Comparison of ENCODE assay signal across 8 mouse cellular contexts in genomic region chr3:87809322-87809962, GRCm38 (mm10). TPM values are rescaled to one million over a fixed set of nuclear protein-coding genes. Genes with fewer than 3 reads are reported as not detected.
A peak's percentile ranks its signal among the peaks of the same experiment; 100 is the strongest.
DNase-seq lines count a peak whose midpoint lies in the region; ATAC-seq and TF ChIP-seq lines count a peak whose summit lies in the region.

No protein-coding gene starts in this region.

- peak; percentile 63 for ATAC-seq in hindbrain, postnatal 0 days
- peak; percentile 47; the same call in 1 of the 2 replicates for ATAC-seq in liver, postnatal 0 days
- ATAC-seq in cerebellum, adult (ENCODE audit: insufficient number of reproducible peaks, low FRiP score, low TSS enrichment): no peak

- TF ChIP-seq CTCF in hindbrain, postnatal 0 days (IDR thresholded peaks at IDR 0.05; ENCODE audit: low read depth): no peak
- no peak for TF ChIP-seq CTCF in liver, postnatal 0 days (IDR thresholded peaks at IDR 0.05; ENCODE audit: low read depth)

- WGBS in hindbrain, postnatal 0 days: 5% methylated on average over 28 of the region's 28 CpGs
- WGBS in liver, postnatal 0 days (ENCODE audit: insufficient replicate concordance): 7% methylated on average over 28 of the region's 28 CpGs

- peak; percentile 17 for DNase-seq in adrenal gland, adult 2 months
- no peak for DNase-seq in adrenal gland, adult 18-20 months (ENCODE audit: low spot score in 2 of 2)
- DNase-seq in ZHBTc4 (ENCODE audit: low read depth, low spot score): peak; percentile 65
- no peak for DNase-seq in hindbrain, postnatal 0 days (ENCODE audit: low spot score)
- DNase-seq in liver, postnatal 0 days: no peak
- no peak for DNase-seq in c-Kit-positive CD71-positive TER-119-positive erythroid progenitor cells, embryonic 14.5 days (ENCODE audit: low spot score)
- no peak for DNase-seq in urinary bladder, postnatal 36 days (ENCODE audit: low spot score in 2 of 2)

- H3K9ac ChIP-seq in hindbrain, postnatal 0 days (replicated peaks; ENCODE audit: low read length): peak overlapping the region; percentile 21; the same call in 1 of the 2 replicates
- H3K9ac ChIP-seq in liver, postnatal 0 days (replicated peaks): no peak overlapping the region

- no peaks in the 10 kb centered on the region for H3K36me3 ChIP-seq in hindbrain, postnatal 0 days (ENCODE audit: insufficient read depth, low read length)
- no peaks in the 10 kb centered on the region for H3K36me3 ChIP-seq in liver, postnatal 0 days (replicated peaks; ENCODE audit: insufficient read depth, low read length)

- H3K4me3 ChIP-seq in hindbrain, postnatal 0 days (ENCODE audit: low read length): peak overlapping the region; percentile 21
- no peak overlapping the region for H3K4me3 ChIP-seq in liver, postnatal 0 days (ENCODE audit: low read depth, low read length)

- peaks cover 29% of the 10 kb centered on the region for H3K27me3 ChIP-seq in hindbrain, postnatal 0 days (ENCODE audit: insufficient read depth, low read length)
- H3K27me3 ChIP-seq in liver, postnatal 0 days (ENCODE audit: insufficient read depth, low read length): peaks cover 57% of the 10 kb centered on the region

- H3K4me2 ChIP-seq in hindbrain, postnatal 0 days (ENCODE audit: low read depth, low read length): peak overlapping the region; percentile 48
- H3K4me2 ChIP-seq in liver, postnatal 0 days (ENCODE audit: low read depth, low read length): no peak overlapping the region; the same call in 1 of the 2 replicates

- H3K9me3 ChIP-seq in hindbrain, postnatal 0 days (ENCODE audit: low read length): no peaks in the 10 kb centered on the region
- H3K9me3 ChIP-seq in liver, postnatal 0 days (ENCODE audit: low read length): no peaks in the 10 kb centered on the region

- TF ChIP-seq EP300 in liver, postnatal 0 days (IDR thresholded peaks at IDR 0.05; ENCODE audit: low read depth): no peak

- 0 out of 2 replicates have a peak, but pooled peaks cover 4% of the 10 kb centered on the region for H3K4me1 ChIP-seq in hindbrain, postnatal 0 days (ENCODE audit: insufficient read depth, low read length)
- H3K4me1 ChIP-seq in liver, postnatal 0 days (ENCODE audit: insufficient read depth): 0 out of 2 replicates have a peak, but pooled peaks cover under 1% of the 10 kb centered on the region

- H3K27ac ChIP-seq in hindbrain, postnatal 0 days: no peak overlapping the region
- no peak overlapping the region for H3K27ac ChIP-seq in liver, postnatal 0 days (ENCODE audit: low read depth)

RNA-seq across cellular contexts. Expression of gene Insrr, which starts 12.7 kb away (rescaled TPM):
- under 1 TPM; 0.52 to 0.69 TPM for total RNA-seq in adrenal gland, adult 2 months (2021)
- 1.2 and 3.9 TPM in 2 replicates for polyA plus RNA-seq in adrenal gland, adult 2 months (2012; rRNA removed)
- 1 to 10 TPM in 1 of 2 experiments, under 1 TPM in 1; 0.76 to 1.2 TPM for total RNA-seq in adrenal gland, adult 18-20 months (2021)
- 0.78 and 0.90 TPM in 2 replicates for total RNA-seq in hindbrain, postnatal 0 days (2014; rRNA removed)
- 0.33 and 0.44 TPM in 2 replicates for polyA plus RNA-seq in hindbrain, postnatal 0 days (2015; fragmentation: Nextera tagmentation; extraction: Ambion mirVana)
- polyA plus RNA-seq in liver, postnatal 0 days (2015; fragmentation: Nextera tagmentation; extraction: Ambion mirVana): not detected in 2 replicates

RNA-seq across cellular contexts. Expression of gene Ntrk1, which starts 14.5 kb away (rescaled TPM):
- 1 to 10 TPM; 4.6 to 6.3 TPM for total RNA-seq in adrenal gland, adult 2 months (2021)
- 8.8 and 17.4 TPM in 2 replicates for polyA plus RNA-seq in adrenal gland, adult 2 months (2012; rRNA removed)
- 10 to 100 TPM in 1 of 2 experiments, 1 to 10 TPM in 1; 7.1 to 12.5 TPM for total RNA-seq in adrenal gland, adult 18-20 months (2021)
- total RNA-seq in hindbrain, postnatal 0 days (2014; rRNA removed): 3.2 and 4.8 TPM in 2 replicates
- 5.2 and 5.4 TPM in 2 replicates for polyA plus RNA-seq in hindbrain, postnatal 0 days (2015; fragmentation: Nextera tagmentation; extraction: Ambion mirVana)
- polyA plus RNA-seq in liver, postnatal 0 days (2015; fragmentation: Nextera tagmentation; extraction: Ambion mirVana): 0.47 and 0.53 TPM in 2 replicates

RNA-seq across cellular contexts. Expression of gene Pear1, which starts 14.7 kb away (rescaled TPM):
- 10 to 100 TPM; 20.0 to 23.9 TPM for total RNA-seq in adrenal gland, adult 2 months (2021)
- 63.3 and 71.7 TPM in 2 replicates for polyA plus RNA-seq in adrenal gland, adult 2 months (2012; rRNA removed)
- total RNA-seq in adrenal gland, adult 18-20 months (2021): 10 to 100 TPM; 20.0 to 20.8 TPM
- total RNA-seq in hindbrain, postnatal 0 days (2014; rRNA removed): 19.4 and 22.7 TPM in 2 replicates
- polyA plus RNA-seq in hindbrain, postnatal 0 days (2015; fragmentation: Nextera tagmentation; extraction: Ambion mirVana): 6.4 and 7.4 TPM in 2 replicates
- 4.8 and 5.1 TPM in 2 replicates for polyA plus RNA-seq in liver, postnatal 0 days (2015; fragmentation: Nextera tagmentation; extraction: Ambion mirVana)

RNA-seq across cellular contexts. Expression of gene Sh2d2a, which starts 37.1 kb away (rescaled TPM):
- total RNA-seq in adrenal gland, adult 2 months (2021): under 1 TPM; 0.17 to 0.31 TPM
- 0.30 and 0.39 TPM in 2 replicates for polyA plus RNA-seq in adrenal gland, adult 2 months (2012; rRNA removed)
- under 1 TPM; 0.33 to 0.80 TPM for total RNA-seq in adrenal gland, adult 18-20 months (2021)
- total RNA-seq in hindbrain, postnatal 0 days (2014; rRNA removed): not detected in 2 replicates
- polyA plus RNA-seq in hindbrain, postnatal 0 days (2015; fragmentation: Nextera tagmentation; extraction: Ambion mirVana): not detected in 2 replicates
- 0.74 and 0.75 TPM in 2 replicates for polyA plus RNA-seq in liver, postnatal 0 days (2015; fragmentation: Nextera tagmentation; extraction: Ambion mirVana)

Comparison
In these comparisons a context has a peak if more than half of its experiments do, and no peak if none do; other contexts are left out.
1. DNase-seq: peak in adrenal gland, adult 2 months (single experiment) and ZHBTc4 (single experiment); none in adrenal gland, adult 18-20 months (0 of 2), hindbrain, postnatal 0 days (single experiment), liver, postnatal 0 days (single experiment), c-Kit-positive CD71-positive TER-119-positive erythroid progenitor cells, embryonic 14.5 days (single experiment) and urinary bladder, postnatal 36 days (0 of 2).